Mouse (Mus musculus) spleen, postnatal 36 days (tissue): ENCODE measurements around the gene Oser1.

Experiments used
- DNase-seq, 2 experiments: peaks; one replicate each; pipeline ENCODE4 v3.0.0; 2022; ENCODE audit warnings: low spot score in 2 of 2, mixed read lengths in 1 of 2

The Oser1 gene

GRCm38 (mm10) chr2:163358662-163359061 is 65.8 kb downstream of the Oser1 start:
- no peak for DNase-seq

DNA sequence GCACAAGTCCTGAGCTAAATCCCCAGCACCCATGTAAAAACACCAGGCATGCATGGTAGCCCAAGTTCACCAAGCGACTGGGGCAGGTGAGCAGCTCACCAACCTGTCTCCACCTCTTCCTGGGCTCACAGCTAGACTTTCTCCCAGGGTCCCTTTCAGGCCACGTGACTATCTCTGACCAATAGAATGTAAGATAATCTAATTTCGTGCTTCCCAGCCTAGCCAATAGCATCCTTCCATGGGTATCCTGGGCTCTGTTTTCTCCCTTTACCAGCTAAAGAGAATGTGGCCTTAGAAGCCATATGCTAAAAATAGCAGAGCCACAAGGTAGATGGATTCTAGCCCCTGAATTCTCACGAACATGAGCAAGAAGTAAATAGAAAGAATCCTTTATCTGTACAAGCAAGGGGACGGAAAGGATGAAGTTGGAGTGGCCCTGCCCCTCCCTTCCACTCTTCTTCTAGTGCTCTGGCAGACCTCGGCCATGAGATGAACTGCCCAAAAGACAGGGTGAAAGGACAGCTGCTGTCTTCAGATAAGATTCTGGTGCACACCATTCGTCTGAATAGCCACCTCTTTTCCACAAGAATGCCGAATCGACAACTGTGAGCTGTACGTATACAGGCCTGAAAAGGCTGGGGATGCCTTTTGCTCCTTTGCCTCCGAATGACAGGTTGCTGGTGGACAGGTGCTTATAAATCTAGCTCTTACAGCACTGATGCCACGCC is 68.2 kb downstream of the Oser1 start:
- peak; percentile 4 to 12 for DNase-seq
